Mouse (Mus musculus) gastrocnemius, adult 2 months (tissue): ENCODE measurements around the gene Cit. TPM values are rescaled to one million over a fixed set of nuclear protein-coding genes. Genes with fewer than 3 reads are reported as not detected.
A peak's percentile ranks its signal among the peaks of the same experiment; 100 is the strongest.

Experiments used
- DNase-seq: peaks from one replicate; pipeline ENCODE4 v3.0.0; 2022
- H3K27ac ChIP-seq: fragments of 200-600 bp; 2 replicates; pipeline ENCODE4 v1.8.1; 2022; ENCODE audit warnings: mild to moderate bottlenecking
- H3K4me3 ChIP-seq: fragments of 200-600 bp; 2 replicates; pipeline ENCODE4 v1.8.1; 2022; ENCODE audit warnings: mild to moderate bottlenecking, moderate library complexity
- CTCF ChIP-seq: fragments of 200-600 bp; IDR thresholded peaks from 2 replicates; pipeline ENCODE4 v1.8.1; 2022; ENCODE audit warnings: antibody characterized with exemption, mild to moderate bottlenecking, moderate library complexity
- intact Hi-C: fragments of 180-260 bp; cut with DNase I; formaldehyde crosslinking; loops from one replicate; pipeline ENCODE4 v1.15.1; 2025
- total RNA-seq, 2 experiments: library from RNA; stranded (reverse); gene quantifications; 2 replicates each; pipeline ENCODE4 v1.2.3; 2021

Cit gene
- total RNA-seq, 2 experiments from 2014 or later, result 0.61 to 0.95 TPM

- H3K27ac ChIP-seq, result no peak overlapping the region; the same call in 1 of the 2 replicates
- no peak for DNase-seq
- intact Hi-C loops, result no loop called here
- no peak overlapping the region for H3K4me3 ChIP-seq
- no peak for TF ChIP-seq CTCF
Measured at GRCm38 (mm10) chr5:116052171-116052570, 207.1 kb downstream of the Cit start.

GRCm38 (mm10) chr5:116052826-116053225 lies 207.7 kb downstream of the Cit start:
- intact Hi-C loops, result no loop called here
- H3K4me3 ChIP-seq, result no peak overlapping the region
- no peak for DNase-seq
- no peak for TF ChIP-seq CTCF
- H3K27ac ChIP-seq, result 0 out of 2 replicates have a peak overlapping the region, but pooled peaks have one; percentile 31

Other genes with a start within 250 kb of the Cit start
- gene Rab35, start 213.4 kb upstream of the Cit start, total RNA-seq, result 10 to 100 TPM; 38.5 to 39.6 TPM
- 1 to 10 TPM; 2.3 to 2.4 TPM for gene Bicdl1, start 113.7 kb upstream of the Cit start, total RNA-seq
- gene Prkab1, start 179.2 kb downstream of the Cit start, total RNA-seq, result 10 to 100 TPM; 11.0 to 11.1 TPM
- gene Tmem233, start 238.0 kb downstream of the Cit start, total RNA-seq, result 100 to 1,000 TPM; 102 to 138 TPM